Mouse (Mus musculus) G1E (cell line): ENCODE measurements at regions not wholly inside any gene's neighbourhood (a gene's known extent, or its start where the extent isn't known, plus 50 kb on each side); places are given as distances from the start of the nearest gene placed in this dataset.

ENCODE experiments used
- CTCF ChIP-seq: IDR thresholded peaks from 2 replicates; pipeline ENCODE4 v1.5.1; 2012; ENCODE audit warnings: low read depth, low read length, inconsistent platforms, mixed read lengths
- GATA1 ChIP-seq: IDR thresholded peaks from 2 replicates; pipeline ENCODE4 v1.6.1; 2012; ENCODE audit warnings: borderline replicate concordance, low read length, inconsistent platforms, mixed read lengths
- GATA2 ChIP-seq: IDR thresholded peaks from 2 replicates; pipeline ENCODE4 v1.6.1; 2012; ENCODE audit warnings: low read depth, low read length, inconsistent platforms, borderline replicate concordance
- POLR2AphosphoS5 ChIP-seq: IDR thresholded peaks from 2 replicates; pipeline ENCODE4 v1.6.1; 2012; ENCODE audit warnings: low read depth, low read length, inconsistent platforms; ENCODE audit not compliant: insufficient replicate concordance
- TAL1 ChIP-seq: conservative IDR thresholded peaks from 2 replicates; pipeline ENCODE4 v1.6.1; 2012; ENCODE audit warnings: low read depth, low read length, inconsistent platforms, mixed read lengths

GRCm38 (mm10) chr2:166258771-166259180 is 103.3 kb upstream of the Sulf2 start:
- TF ChIP-seq CTCF = no peak
- no peak for TF ChIP-seq TAL1
- no peak for TF ChIP-seq POLR2AphosphoS5
- TF ChIP-seq GATA1 = no peak
- no peak for TF ChIP-seq GATA2
